Mouse (Mus musculus) right cerebral cortex, postnatal 36 days (tissue): ENCODE data around the gene Mbd3.
A peak's percentile ranks its signal among the peaks of the same experiment; 100 is the strongest.

Experiments
- DNase-seq, 2 experiments: peaks; one replicate each; pipeline ENCODE4 v3.0.0; 2022; ENCODE audit warnings: low spot score in 2 of 2, mixed read lengths in 1 of 2

The Mbd3 gene

GRCm38 (mm10) chr10:80423562-80423961 is 24.2 kb upstream of the Mbd3 start:
- DNase-seq: no peak

GRCm38 (mm10) chr10:80421651-80422472 is 22.5 kb upstream of the Mbd3 start:
- DNase-seq: no peak

GRCm38 (mm10) chr10:80421208-80421607 is 21.9 kb upstream of the Mbd3 start:
- DNase-seq: no peak

- no peak for DNase-seq
Observed at GRCm38 (mm10) chr10:80420729-80421128, 21.4 kb upstream of the Mbd3 start.

- no peak for DNase-seq
Observed at GRCm38 (mm10) chr10:80419419-80419818, 20.1 kb upstream of the Mbd3 start.

GRCm38 (mm10) chr10:80418311-80418710 is 19.0 kb upstream of the Mbd3 start:
- DNase-seq: no peak

- DNase-seq: no peak
Observed at GRCm38 (mm10) chr10:80417841-80418240, 18.5 kb upstream of the Mbd3 start.

- no peak for DNase-seq
Observed at GRCm38 (mm10) chr10:80417371-80417770, 18.0 kb upstream of the Mbd3 start.

- DNase-seq: no peak
Observed at GRCm38 (mm10) chr10:80415566-80415965, 16.2 kb upstream of the Mbd3 start.

GRCm38 (mm10) chr10:80412656-80413541 is 13.5 kb upstream of the Mbd3 start:
- DNase-seq: peak; percentile 41 to 54

- DNase-seq: no peak
Observed at GRCm38 (mm10) chr10:80407924-80408323, 8.6 kb upstream of the Mbd3 start.

GRCm38 (mm10) chr10:80406684-80407501 is 7.5 kb upstream of the Mbd3 start, which contains the start of gene Uqcr11:
Gene Uqcr11, minus strand, starts transcription at chr10:80406830.
- DNase-seq: peak; percentile 84 to 91

GRCm38 (mm10) chr10:80405481-80406173 is 6.3 kb upstream of the Mbd3 start:
- no peak for DNase-seq

GRCm38 (mm10) chr10:80403044-80403692 is 3.8 kb upstream of the Mbd3 start:
- no peak for DNase-seq

GRCm38 (mm10) chr10:80400704-80401161 is 1.4 kb upstream of the Mbd3 start:
- no peak for DNase-seq

- DNase-seq: no peak
Observed at GRCm38 (mm10) chr10:80399973-80400703, 788 bp upstream of the Mbd3 start.

- DNase-seq: peak; percentile 96 to 97
Observed at GRCm38 (mm10) chr10:80398719-80399190, 595 bp downstream of the Mbd3 start.

GRCm38 (mm10) chr10:80398174-80398535 is 1.2 kb downstream of the Mbd3 start:
- DNase-seq: no peak

GRCm38 (mm10) chr10:80397524-80398173 is 1.7 kb downstream of the Mbd3 start:
- DNase-seq: no peak
